Mouse (Mus musculus) lung, adult 2 months (tissue): ENCODE data around the gene Olfr1410. TPM values are rescaled to one million over a fixed set of nuclear protein-coding genes. Genes with fewer than 3 reads are reported as not detected.

Experiments
- DNase-seq: peaks from one replicate; pipeline ENCODE4 v3.0.0; 2022
- H3K4me1 ChIP-seq: fragments of 200-500 bp; 2 replicates; pipeline ENCODE4 v1.6.1; 2011; ENCODE audit warnings: low read length; ENCODE audit not compliant: control insufficient read depth, insufficient read depth
- H3K4me3 ChIP-seq: fragments of 200-500 bp; replicated peaks from 2 replicates; pipeline ENCODE3; 2011; ENCODE audit warnings: low read depth, mild to moderate bottlenecking, control low read depth, low read length; ENCODE audit errors: extremely low read depth
- CTCF ChIP-seq: fragments of 200-500 bp; IDR thresholded peaks from 2 replicates; pipeline ENCODE4 v1.5.1; 2011; ENCODE audit warnings: mild to moderate bottlenecking, low read length, control low read depth; ENCODE audit not compliant: insufficient read depth
- POLR2A ChIP-seq: fragments of 200-500 bp; IDR thresholded peaks from 2 replicates; pipeline ENCODE4 v1.6.1; 2011; ENCODE audit warnings: low read depth, mild to moderate bottlenecking, control low read depth, low read length, borderline replicate concordance; ENCODE audit errors: extremely low read depth
- WGBS: fragments of 180-500 bp; shearing (Covaris S2); methylation state at CpG from one replicate; pipeline ENCODE4 v1.1.7; 2018; 5-methylcytosine and 5-hydroxymethylcytosine counted together
- polyA plus RNA-seq: library from polyadenylated mRNA; depleted of rRNA; stranded (reverse); fragments of >200 nt; gene quantifications from 2 replicates; pipeline ENCODE4 v1.2.3, GENCODE M21; 2012

The Olfr1410 gene
- polyA plus RNA-seq, 1 experiment: not detected

- 70% methylated on average over 2 of the region's 2 CpGs for WGBS
- DNase-seq: no peak
- TF ChIP-seq CTCF: no peak
- no peak for TF ChIP-seq POLR2A
- Histone ChIP-seq H3K4me1 (no peaks in the 10 kb centered on the region), H3K4me3 (no peak within 1 kb of the TSS)
These were observed 11.9 kb downstream of the Olfr1410 start, which contains the start of gene Olfr12 for GRCm38 (mm10) chr1:92617488-92617887. Gene Olfr12 (plus strand): TSS chr1:92617788.

- WGBS: 30% methylated on average over 4 of the region's 4 CpGs
- H3K4me3 ChIP-seq: no peak overlapping the region
- TF ChIP-seq POLR2A (no peak), CTCF (no peak)
These were observed 12.8 kb downstream of the Olfr1410 start for GRCm38 (mm10) chr1:92618360-92618759.

GRCm38 (mm10) chr1:92628227-92628626 lies 22.6 kb downstream of the Olfr1410 start:
- TF ChIP-seq CTCF (no peak), POLR2A (no peak)
- H3K4me3 ChIP-seq: no peak overlapping the region
- no peak for DNase-seq
- 37% methylated on average over 4 of the region's 4 CpGs for WGBS
- H3K4me1 ChIP-seq: no peaks in the 10 kb centered on the region

More at GRCm38 (mm10) chr1:92618360-92618759, 12.8 kb downstream of the Olfr1410 start:
- no peak for DNase-seq
- H3K4me1 ChIP-seq: no peaks in the 10 kb centered on the region

GRCm38 (mm10) chr1:92632196-92632595 lies 26.6 kb downstream of the Olfr1410 start:
- WGBS: 75% methylated on average over 5 of the region's 5 CpGs
- no peak for TF ChIP-seq CTCF
- TF ChIP-seq POLR2A: no peak
- no peak for DNase-seq
- Histone ChIP-seq H3K4me1 (no peaks in the 10 kb centered on the region), H3K4me3 (no peak overlapping the region)

GRCm38 (mm10) chr1:92632948-92633347 lies 27.4 kb downstream of the Olfr1410 start:
- Histone ChIP-seq H3K4me3 (no peak overlapping the region), H3K4me1 (no peaks in the 10 kb centered on the region)
- no peak for TF ChIP-seq POLR2A
- no peak for TF ChIP-seq CTCF
- WGBS: 57% methylated on average over 6 of the region's 6 CpGs
- no peak for DNase-seq

GRCm38 (mm10) chr1:92633726-92634125 lies 28.1 kb downstream of the Olfr1410 start:
- 80% methylated on average over 8 of the region's 8 CpGs for WGBS

GRCm38 (mm10) chr1:92634569-92634968 lies 29.0 kb downstream of the Olfr1410 start:
- 63% methylated on average over 1 of the region's 1 CpGs for WGBS
- Histone ChIP-seq H3K4me1 (no peaks in the 10 kb centered on the region), H3K4me3 (no peak overlapping the region)
- DNase-seq: no peak
- TF ChIP-seq CTCF (no peak), POLR2A (no peak)

More at GRCm38 (mm10) chr1:92633726-92634125, 28.1 kb downstream of the Olfr1410 start:
- no peaks in the 10 kb centered on the region for H3K4me1 ChIP-seq
- TF ChIP-seq POLR2A (no peak), CTCF (no peak)
- no peak overlapping the region for H3K4me3 ChIP-seq
- DNase-seq: no peak

GRCm38 (mm10) chr1:92634976-92635599 lies 29.5 kb downstream of the Olfr1410 start:
- no peak for DNase-seq
- 72% methylated on average over 4 of the region's 4 CpGs for WGBS
- TF ChIP-seq CTCF: no peak
- no peak for TF ChIP-seq POLR2A
- Histone ChIP-seq H3K4me1 (peaks cover under 1% of the 10 kb centered on the region; the same call in 1 of the 2 replicates), H3K4me3 (no peak overlapping the region)

- no peak for DNase-seq
- TF ChIP-seq POLR2A (no peak), CTCF (no peak)
- 84% methylated on average over 8 of the region's 8 CpGs for WGBS
These were observed 30.4 kb downstream of the Olfr1410 start for GRCm38 (mm10) chr1:92636015-92636414.

GRCm38 (mm10) chr1:92636676-92637075 lies 31.1 kb downstream of the Olfr1410 start:
- TF ChIP-seq POLR2A (no peak), CTCF (no peak)
- no peak overlapping the region for H3K4me3 ChIP-seq
- DNase-seq: no peak
- H3K4me1 ChIP-seq: peaks cover 9% of the 10 kb centered on the region
- WGBS: 92% methylated on average over 11 of the region's 11 CpGs

More at GRCm38 (mm10) chr1:92636015-92636414, 30.4 kb downstream of the Olfr1410 start:
- H3K4me1 ChIP-seq: peaks cover 9% of the 10 kb centered on the region
- H3K4me3 ChIP-seq: no peak overlapping the region
